Mouse (Mus musculus): ENCODE results near the gene Tgfb1i1.
A peak's percentile ranks its signal among the peaks of the same experiment; 100 is the strongest.

The Tgfb1i1 gene

DNA sequence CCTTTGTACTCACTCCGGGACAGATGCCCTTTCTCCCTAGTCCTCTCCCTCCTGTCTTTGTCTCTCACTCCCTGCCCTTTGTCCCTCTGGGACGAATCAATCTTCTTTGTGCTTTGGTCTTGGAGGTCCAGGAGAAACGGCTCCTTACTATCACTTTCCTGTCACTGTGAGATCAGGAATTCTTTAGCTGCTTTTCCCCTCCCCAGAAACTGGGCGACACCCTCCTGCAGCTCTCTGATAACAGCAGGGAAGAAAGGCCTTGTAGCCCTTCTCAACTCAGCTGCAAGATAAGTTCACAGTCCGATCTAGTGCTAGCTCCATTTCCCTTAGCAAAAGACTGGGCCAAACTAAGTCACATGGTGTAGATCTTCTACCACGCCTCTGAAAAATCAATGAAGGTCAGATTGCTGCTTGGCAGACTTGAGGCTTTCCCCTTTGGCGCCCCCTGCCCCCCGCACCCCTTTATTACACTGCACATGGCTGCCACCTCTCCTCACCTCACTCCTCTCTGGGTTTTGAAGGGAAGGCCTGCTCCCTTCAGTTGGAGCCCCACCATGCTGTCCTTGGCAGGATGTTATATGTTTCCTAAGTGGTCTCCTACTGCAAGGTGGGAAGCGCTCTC lies 42.4 kb downstream of the Tgfb1i1 start:
- peak; percentile 25 for DNase-seq (ENCODE audit: low read depth, low spot score)

DNA sequence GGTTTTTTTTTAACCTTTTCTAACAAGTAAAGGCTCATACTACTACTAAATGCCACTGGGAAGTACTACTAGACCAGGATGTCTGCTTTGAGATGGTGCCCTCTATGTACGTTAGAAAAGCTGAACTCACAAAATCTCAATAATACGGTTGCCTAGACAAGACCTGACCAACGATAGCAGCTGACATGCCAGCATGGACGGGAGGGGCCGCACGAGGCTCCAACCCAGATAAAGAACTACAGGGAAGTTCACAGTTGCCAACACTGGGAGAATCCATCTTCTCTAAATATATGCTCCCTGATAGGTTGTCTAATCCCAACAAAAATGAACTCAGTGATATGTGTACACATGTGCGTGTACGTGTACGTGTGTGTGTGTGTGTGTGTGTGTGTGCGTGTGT lies 48.2 kb downstream of the Tgfb1i1 start:
- DNase-seq (ENCODE audit: low read depth, low spot score), result no peak

DNA sequence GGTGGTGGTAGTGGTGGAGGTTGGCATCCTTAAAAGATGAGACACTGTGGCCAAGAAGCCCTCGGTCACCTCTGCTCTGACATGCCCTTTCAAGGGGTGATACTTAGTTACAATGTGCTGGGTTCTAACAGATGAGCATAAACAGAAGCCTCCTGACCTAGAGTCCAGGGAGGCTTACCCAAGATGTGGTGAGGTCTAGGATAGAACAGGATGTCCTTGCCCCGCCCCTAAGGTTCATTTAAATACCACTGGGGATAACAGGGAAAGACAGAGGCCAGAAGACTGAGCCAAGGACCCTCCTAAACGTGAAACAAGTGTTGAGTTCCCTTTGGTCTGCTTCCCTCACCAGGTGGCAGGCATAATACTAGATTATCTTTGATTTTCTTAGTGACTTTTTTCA lies 49.9 kb downstream of the Tgfb1i1 start:
- DNase-seq (ENCODE audit: low read depth, low spot score), result no peak

DNA sequence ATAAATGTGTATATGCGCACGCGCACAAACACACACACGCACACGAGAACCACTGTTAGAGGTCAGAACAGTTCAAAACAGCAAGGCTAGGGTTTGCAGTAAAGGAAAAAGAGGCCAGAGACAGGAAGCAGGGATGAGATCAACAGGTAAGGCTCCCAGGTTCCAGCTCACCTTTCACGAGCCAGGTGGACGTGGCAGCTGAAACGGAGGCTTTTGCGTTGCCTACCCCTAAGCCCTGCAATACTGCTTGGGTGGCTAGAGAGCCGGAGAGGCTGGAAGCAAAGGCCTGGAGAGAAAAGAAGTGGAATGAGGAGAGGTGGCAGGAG lies 50.6 kb downstream of the Tgfb1i1 start:
- no peak for DNase-seq (ENCODE audit: low read depth, low spot score)

DNA sequence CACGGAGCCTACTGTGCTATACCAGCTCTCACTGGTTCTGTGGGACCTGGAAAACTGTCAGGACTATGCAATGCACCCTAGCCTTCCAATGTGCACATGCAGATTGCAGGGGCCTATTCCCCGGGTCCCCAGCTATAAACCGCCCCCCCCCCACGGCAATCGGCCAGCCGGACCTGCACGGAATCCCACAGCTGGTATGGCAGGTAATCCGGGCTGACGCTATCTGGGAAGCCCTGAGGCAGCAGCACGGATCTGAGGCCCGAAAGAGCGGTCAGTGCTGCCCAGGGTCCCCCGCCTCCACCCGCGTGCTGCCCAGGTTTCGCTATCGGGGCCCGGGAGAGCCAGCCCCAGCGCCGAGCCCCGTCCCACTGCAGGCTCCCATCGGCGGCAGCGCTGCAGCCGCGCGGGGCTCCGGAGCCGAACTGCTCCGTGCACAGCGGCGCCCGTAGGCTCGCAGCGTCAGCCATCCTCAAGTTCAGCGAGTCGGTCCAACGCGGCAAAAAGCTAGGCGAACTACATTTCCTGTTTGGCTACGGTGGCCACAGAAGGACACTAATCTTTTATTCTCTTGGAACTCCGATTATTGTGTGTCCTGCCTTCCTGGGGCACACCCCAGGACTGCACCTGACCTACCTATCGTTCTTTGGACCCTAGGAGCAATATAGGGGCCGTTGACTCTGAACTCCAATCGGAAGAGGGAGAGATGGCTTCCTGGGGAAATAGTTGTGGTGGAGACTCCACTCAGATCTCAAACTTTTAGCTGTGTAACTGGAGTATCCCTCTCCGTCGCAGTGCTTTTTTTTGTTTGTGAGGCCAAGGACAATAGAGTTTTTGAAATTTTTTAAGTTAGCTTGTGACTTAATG lies 51.2 kb downstream of the Tgfb1i1 start, which contains the start of gene BC017158:
Gene BC017158 (minus strand): TSS at position 554 of the 864 bp plus-strand sequence.
- DNase-seq (ENCODE audit: low read depth, low spot score), result peak; percentile 61

DNA sequence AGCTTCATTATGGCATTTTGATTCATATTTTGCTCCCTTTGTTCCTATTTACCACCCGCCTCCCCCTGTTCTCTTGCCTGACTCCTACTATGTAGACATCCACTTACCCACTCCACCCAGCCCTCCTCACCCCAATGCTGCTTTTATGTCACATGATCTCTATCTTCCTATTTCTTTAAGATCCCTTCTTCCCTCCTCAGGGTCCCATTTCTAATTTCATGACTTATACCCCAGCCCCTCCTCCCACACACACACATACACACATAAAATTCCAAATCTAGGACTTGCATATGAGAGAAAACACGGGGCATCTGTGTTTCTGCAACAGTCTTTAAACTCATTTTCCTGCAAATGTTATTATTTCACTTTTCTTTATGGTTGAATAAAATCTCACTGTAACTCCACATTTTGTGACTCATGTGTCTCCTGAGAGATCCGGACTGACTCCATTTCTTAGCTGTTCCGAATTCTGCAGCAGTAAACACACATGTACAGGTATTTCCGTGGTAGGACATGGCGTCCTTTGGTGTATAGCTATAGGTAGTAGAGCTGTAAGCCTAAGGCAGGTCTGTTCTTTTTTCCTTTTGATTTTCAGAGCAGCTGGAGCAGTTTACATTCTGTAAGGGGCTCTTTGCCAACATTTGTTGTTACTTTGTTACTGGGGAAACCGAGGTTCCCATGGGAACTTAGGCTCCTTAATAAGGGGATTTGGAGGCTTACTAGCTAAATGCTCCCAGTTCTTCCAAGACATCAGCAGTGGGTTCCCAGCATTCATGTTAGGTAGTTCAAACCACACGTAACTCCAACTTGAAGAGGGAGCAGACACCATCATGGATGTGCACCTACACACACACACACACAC lies 52.1 kb downstream of the Tgfb1i1 start:
- no peak for DNase-seq (ENCODE audit: low read depth, low spot score)

DNA sequence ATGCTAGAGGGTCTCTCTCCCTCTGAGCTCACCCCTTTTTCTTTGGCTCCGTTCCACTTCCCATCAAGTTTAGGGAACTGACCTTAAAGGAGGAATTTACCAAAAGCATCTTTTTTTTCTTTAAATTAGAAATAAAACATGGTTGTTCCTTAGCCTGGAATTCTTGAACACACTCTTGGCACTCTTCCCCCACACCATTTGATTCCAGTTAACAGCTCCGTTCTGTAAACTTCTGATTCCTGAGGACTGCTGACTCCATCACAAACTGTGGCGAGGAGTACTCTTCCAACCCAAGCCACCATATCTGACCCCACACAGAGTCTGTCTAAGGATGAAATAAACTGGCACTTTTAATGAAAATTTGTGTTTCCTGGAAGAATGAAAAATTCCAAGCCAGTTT lies 54.3 kb downstream of the Tgfb1i1 start:
- DNase-seq (ENCODE audit: low read depth, low spot score), result no peak

DNA sequence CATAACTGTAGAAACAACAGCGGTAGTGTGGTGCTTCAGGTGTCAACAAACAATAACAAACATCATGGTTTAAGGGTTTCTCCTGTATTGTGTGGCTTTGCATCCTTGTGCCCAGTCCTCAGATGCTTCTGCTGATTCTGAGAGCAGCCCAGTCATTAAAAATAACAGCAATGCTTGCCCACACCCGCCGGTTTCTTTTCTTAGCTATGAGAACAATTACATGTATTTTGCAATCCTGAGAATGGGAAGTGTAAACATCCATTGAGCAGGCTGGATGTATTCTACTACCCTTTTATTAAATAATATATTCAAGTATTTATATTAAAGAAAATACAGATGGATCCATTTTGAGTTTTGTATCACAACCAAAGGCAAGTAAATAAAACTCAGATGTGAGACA lies 55.5 kb downstream of the Tgfb1i1 start:
- no peak for DNase-seq (ENCODE audit: low read depth, low spot score)

DNA sequence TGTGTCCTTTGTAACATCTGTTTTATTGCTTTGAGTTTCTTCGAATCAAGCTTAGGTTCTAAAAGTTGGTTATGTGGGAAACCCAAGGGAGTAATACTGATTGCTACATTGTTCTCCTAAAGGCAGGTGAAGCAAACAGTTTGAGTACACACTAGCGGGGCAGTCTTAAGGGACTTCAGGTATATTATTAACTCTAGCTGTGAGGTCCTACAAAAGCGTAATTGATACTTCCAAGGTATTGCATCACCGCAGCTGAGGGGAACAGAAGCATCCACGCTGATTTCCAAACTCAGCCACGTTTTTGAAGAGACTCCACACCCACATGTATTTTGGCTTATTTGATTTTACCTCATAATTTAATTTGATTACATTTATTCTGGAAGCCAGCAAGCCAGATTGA lies 57.6 kb downstream of the Tgfb1i1 start:
- DNase-seq (ENCODE audit: low read depth, low spot score), result no peak

DNA sequence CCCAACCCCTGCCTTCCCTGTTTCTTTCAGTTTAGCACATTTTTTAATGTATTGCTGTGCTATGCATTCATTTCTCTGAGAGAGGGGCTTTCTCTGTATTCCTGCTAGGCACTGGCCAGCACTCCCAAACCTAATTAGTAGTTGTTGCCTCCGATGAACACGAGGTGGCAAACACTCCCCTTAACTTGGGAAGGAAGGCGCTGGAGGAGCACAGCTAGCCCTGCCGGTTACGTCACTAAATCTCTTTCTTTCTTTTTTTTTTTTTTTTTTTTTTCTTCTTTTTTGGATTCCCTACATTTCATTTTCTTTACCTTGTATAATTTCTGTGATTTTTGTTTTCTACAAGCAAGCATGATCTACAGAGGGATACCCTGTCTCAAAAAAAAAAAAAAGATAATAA lies 58.3 kb downstream of the Tgfb1i1 start:
- DNase-seq (ENCODE audit: low read depth, low spot score), result no peak
